Mouse (Mus musculus): ENCODE data around the gene Zbtb4.
"Not testable (repeated sequence)": the region's sequence is repeated elsewhere in the genome, so short reads cannot be mapped to it uniquely, and the experiment has no call there.

Zbtb4 gene

DNA sequence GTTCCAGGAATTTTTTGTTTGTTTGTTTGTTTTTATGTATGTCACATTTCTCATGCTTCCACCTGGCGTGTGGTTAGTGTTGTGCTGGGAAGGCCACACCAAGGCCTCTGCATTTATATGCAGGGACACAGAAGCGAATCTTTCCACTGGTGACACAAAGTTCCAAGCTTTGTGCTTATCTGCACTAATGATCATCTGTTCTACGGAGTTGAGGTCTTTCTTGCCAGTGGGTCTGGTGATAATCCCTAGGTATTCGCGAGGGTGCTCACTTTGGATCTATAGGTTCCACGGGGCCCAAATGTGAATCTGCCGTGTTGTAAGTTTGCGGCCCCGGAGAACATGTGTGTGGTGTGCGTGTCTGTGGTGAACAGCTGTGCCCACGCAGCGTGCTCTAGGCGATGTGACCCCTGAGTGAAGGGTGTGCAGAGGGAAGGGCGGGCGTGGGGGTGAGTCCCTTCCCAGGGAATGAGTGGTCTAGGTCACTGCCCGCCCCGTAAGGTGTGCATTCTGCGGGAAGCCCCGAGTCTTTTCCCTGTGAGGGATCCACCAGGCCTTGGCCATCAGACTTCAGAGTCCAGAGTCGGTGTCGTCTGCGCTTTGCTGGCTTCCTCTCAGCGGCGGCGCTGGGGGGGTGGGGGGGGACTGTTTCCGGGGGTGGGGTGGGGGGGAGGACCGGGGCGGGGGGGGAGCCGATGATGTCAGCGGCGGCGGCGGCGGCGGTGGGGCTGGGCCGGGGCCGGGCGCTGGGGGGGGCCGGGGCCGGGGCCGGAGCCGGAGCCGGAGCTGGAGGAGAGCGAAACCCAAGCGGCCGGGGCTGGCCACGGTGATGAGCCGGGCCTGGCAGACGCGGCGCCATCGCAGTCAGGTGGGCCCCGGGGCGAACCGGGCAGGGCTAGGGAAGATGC lies at the start of gene Zbtb4:
Zbtb4 (plus strand) TSS at position 692 of the 905 bp plus-strand sequence.
- peak; percentile 38 to 73 for DNase-seq (ENCODE audit: low spot score in 2 of 2)

DNA sequence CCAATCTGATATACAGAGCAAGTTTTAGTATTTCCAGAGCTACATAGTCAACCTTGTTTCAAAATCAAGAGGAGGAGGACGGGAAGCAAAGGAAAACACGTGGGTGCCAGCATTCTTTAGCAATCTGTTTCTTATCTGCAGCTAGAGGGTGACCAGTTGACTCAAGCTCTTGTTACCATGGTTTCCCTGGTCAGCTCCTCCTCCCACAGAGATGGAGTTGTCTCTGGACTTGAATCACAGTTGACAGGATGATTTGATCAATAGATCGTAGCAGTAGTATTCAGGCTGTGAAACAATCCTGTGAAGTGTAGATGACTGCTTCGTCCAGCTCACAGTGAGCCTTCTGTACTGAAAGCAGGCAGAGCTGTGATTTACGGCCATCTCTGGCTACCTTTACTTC lies 49.8 kb upstream of the Zbtb4 start:
- DNase-seq (ENCODE audit: low spot score in 2 of 2): no peak

DNA sequence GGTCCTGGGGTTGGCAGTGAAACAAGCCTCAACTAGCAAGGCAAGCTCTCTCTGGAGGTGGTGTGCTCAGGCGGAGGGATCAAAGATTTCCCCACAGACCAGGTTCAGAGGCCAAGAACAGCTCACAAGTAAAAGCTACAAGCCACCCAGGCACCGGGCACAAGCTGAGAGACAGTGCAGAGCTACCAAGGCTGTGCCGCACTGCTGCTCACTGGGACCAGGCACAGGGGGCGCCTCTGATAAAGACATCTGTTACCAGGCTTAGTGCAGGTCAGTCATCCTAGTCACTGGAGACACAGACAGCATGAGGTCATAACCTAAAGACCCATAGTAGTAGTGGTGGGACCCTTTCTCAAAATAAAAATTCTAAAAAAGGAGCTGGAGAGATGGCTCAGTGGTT lies 48.8 kb upstream of the Zbtb4 start:
- no peak for DNase-seq (ENCODE audit: low spot score in 2 of 2)

DNA sequence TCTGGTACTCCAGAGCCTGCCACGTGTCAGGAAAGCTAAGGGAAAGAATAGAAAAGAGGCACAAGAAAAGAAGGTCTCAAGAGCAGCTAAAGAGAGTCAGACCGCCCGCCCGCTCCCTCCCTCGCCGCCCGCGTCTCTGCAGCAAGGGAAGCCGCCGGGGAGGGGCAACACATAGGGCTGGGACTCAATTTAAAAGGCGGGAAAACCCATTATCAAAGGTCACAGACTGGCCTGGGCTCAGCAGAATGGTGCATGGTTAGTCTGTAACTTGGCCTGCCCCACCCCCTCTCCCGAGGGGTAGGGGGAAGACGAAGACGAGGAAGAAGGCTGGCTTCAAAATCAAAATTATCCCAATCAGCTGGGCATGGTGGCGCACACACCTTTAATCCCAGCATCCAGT lies 47.1 kb upstream of the Zbtb4 start:
- DNase-seq (ENCODE audit: low spot score in 2 of 2): peak in 1 of 2 experiments; percentile 34

DNA sequence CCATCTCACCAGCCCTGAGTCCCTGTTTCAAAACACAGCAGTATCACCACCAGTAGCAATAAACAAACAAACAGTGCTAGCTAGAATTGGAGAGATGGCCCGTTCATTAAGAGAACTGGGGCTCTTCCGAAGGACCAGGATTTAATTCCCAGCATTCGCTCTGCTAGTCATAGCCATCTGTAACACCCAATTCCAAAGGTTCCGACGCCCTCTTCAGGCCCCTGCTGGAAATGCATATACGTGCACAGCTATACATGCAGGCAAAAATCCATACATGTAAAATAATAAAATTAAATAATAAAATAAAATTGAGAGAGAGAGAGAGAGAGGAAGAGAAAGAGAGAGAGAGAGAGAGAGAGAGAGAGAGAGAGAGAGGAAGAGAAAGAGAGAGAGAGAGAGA lies 46.3 kb upstream of the Zbtb4 start:
- DNase-seq (ENCODE audit: low spot score in 2 of 2): no peak

DNA sequence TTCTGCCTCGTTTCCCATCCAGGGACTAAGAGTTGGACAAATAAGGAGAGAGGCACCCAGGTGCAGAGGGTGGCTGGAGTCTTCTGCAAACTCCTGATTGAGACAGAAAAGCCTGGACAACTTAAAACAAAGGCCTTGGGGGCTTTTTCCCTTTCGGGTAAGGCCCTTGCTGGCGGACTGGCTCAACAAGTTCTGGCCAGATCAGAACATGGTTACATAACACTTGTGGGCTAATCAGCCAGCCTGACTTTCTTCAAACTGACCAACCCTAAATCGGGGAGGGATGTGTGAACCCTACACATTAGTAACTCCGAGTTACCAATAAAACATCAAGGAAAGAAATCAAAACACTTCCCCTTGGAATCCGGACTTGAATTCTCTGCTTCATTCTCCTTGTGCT lies 44.9 kb upstream of the Zbtb4 start:
- DNase-seq (ENCODE audit: low spot score in 2 of 2): no peak

DNA sequence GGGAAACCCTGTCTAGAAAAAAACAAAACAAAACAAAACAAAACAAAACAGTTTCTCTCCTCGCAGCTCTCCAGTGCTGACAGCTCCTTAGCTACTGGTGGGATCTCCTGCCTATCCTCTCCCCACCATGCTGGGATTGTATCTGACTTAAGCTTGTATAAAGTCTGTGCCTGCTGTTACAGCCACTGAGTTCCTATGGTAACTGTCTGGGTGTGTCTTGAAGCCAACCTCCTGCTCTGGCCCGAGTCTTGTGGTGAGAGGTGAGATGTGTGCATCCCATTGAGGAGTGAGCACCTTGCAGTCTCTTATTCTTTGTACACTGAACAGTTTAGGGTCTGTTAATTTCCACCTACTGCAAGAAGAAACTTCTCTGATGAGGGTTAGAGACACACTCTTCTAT lies 42.6 kb upstream of the Zbtb4 start:
- DNase-seq (ENCODE audit: low spot score in 2 of 2): no peak

DNA sequence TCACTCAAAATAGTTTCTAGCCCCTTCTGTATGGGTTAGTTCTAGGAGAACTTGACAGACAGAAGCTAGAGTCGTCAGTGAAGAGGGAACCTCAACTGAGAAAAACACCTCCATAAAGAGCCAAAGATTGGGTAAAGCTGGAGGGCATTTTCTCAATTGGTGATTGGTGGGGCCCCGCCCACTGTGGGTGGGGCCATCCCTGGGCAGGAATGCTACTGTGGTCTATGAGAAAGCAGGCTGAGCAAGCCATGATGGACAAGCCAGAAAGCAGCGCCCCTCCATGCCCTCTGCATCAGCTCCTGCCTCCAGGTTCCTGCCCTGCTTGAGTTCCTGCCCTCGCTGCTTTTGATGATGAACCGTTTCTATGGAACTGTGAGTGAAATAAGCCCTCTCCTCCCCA lies 39.8 kb upstream of the Zbtb4 start:
- DNase-seq (ENCODE audit: low spot score in 2 of 2): peak; percentile 42 to 69

DNA sequence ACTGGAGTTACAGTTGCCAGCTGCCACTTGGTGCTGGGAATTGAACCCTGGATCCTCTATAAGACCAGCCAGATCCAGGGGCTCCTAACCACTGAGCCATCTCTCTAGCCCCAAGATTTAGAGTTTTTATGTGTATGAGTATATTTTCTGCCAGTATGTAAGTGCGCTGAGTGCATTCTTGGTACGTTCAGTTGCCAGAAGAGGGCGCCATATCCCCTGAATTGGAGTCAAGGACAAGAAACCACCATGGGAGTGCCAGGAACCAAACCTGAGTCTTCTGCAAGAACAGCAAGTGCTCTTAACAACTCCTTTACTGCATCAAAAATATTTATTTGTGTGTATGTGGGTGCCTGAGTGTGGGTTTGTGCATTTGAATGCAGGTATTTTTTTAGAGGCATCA lies 36.6 kb upstream of the Zbtb4 start:
- DNase-seq (ENCODE audit: low spot score in 2 of 2): peak; percentile 75 to 89

DNA sequence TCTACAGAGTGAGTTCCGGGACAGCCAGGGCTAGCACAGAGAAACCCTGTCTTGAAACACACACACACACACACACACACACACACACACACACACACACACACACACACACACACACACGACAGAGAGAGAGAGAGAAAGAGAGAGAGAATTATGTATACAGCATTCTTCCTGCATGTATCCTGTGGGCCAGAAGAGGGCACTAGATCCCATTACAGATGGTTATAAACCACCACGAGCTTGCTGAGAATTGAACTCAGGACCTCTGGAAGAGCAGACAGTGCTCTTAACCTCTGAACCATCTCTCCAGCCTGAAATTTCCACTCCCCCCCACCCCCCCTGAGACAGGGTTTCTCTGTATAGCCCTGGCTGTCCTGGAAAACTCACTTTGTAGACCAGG lies 34.3 kb upstream of the Zbtb4 start:
- DNase-seq (ENCODE audit: low spot score in 2 of 2): not testable (repeated sequence)

DNA sequence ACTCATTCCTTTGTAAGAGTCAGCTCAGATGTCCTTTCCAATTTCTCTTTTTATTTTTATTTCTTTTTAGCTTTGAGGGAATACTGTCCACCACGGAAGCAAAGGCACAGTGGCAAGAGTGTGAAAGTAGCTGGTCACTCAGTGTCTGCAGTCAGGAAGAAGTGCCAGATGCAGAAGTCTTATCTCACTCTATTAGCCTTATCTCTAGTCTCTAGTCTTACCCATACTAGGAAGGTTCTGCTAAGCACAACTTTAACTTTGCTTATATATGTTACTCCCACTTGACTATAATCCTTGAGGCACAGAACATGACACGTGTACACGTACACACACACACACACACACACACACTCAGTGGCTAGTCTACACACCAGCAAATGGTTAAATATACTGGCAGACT lies 14.1 kb upstream of the Zbtb4 start:
- DNase-seq (ENCODE audit: low spot score in 2 of 2): no peak

DNA sequence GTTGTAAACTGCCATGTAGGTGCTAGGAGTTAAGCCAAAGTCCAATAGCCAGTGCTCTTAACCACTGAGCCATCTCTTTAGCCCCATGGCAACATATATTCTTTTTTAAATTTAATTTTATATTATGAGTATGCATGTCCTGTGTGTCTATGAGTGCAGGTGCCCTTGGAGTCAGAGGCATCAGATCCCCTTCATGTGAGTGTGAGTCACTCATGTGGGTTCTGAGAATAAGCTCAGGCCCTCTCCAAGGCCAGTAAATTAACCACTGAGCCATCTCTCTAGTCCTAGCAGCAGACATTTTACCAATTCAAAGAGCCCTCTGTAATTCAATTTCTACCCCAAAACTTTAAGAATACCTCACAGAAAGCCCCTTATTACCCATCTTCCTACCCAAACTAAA lies 13.0 kb upstream of the Zbtb4 start:
- DNase-seq (ENCODE audit: low spot score in 2 of 2): no peak

DNA sequence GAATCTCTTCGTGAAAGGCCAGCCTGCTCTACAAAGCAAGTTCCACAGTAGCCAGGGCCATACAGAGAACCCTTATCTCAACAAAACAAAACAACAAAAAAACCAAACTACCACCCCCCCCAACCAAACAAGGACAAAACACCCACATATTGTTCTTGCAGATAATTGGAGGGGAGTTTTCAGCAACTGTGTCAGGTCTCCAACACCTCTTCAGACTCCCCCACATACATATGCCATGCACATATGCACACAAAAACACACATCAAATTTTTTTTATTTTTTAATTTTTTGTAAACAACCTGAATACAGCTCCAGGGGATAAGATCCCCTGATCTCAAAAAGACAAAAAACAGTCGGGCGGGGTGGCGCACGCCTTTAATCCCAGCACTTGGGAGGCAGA lies 11.5 kb upstream of the Zbtb4 start:
- no peak for DNase-seq (ENCODE audit: low spot score in 2 of 2)

DNA sequence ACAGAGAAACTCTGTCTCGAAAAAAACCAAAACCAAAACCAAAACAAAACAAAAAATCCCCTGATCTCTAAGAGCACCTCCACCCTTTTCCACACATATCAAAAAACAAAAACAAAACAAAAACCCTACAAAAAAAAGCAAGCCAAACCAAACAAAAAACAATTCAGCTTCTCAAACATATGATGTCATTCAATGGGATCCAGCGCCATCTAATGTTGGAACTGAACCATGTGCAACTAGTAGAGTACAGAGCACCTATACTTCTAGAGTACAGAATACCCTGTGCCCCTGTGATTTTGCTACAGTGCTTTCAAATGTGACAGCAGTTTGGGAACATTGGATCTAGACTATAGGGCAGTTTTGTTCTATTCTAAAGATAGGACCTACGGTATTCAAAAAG lies 11.0 kb upstream of the Zbtb4 start:
- no peak for DNase-seq (ENCODE audit: low spot score in 2 of 2)

DNA sequence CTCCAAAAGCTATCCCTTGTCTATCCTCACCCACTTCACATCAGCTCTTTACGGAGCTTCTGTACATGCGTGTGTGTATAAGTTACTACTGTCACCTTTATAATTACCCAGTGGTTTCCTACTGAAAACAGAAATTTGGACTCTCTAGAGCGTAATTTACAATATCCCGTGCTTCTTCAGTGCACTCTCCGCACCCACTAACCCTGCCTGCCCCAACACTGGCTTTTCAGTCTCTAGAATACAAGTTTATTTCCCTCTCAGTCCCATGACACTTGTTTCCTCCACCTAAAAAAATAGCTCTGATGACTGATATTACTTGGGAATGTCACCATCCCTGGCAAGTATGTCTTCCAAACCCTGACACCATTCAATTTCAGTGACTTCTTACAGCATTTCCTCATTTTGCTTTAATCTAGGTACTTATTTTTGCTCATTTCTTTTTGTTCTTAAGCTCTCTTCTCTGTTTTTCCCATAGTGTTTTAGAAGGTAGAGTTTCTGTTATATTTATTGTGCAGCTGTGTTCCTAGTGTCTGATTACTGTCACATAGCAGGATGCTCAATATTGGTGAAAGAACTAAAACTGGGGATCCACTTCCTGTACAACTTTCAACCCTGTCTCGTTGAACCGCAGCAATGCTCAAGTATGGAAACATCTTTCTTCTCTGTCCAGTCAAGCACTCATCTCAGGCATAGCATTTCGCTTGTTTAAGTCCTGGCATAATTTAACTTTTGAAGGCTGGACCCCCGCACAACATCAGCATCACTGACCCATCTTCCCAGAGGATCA lies 8.2 kb upstream of the Zbtb4 start:
- no peak for DNase-seq (ENCODE audit: low spot score in 2 of 2)

DNA sequence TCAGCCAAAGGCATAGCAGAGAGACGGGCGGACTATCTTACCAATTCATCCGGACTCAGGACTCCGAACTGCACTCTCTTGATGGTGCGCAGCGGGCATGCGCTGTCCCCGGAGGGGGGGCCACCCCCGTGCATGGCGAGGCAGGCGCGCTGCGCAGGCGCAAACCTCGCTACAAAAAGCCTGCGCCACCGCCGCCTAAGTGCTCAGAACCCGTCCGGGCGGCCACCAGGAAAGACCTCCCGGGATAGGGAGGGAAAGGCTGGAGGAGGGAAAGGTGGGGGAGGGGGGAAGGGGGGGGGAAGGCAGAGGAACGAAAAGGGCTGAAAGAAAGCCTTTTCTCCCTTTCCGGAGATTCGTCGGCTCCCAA lies 7.6 kb upstream of the Zbtb4 start:
- DNase-seq (ENCODE audit: low spot score in 2 of 2): peak; percentile 96 to 98

DNA sequence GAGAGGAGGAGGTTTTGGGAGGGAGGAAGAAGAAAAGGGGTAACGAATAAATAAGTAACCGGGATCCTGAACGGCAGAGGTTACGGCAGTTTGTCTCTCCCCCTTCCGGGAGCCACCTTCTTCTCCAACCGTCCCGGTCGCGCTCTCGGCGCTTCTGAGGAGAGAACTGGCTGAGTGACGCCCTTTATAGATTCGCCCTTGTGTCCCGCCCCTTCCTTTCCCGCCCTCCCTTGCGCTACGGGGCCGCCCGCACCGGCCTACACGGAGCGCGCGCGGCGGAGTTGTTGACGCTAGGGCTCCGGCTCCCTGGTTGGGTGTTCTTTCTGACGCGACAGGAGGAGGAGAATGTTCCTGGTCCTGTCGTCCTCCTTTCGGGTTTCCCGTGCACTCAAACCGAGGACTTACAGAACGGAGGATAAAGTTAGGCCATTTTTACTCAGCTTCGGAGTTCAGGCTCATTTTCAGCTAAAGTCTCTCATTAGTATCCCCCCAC lies 7.2 kb upstream of the Zbtb4 start, which contains the start of gene Polr2a:
Polr2a (minus strand) TSS at position 160 of the 493 bp plus-strand sequence.
- peak; percentile 98 to 99 for DNase-seq (ENCODE audit: low spot score in 2 of 2)

DNA sequence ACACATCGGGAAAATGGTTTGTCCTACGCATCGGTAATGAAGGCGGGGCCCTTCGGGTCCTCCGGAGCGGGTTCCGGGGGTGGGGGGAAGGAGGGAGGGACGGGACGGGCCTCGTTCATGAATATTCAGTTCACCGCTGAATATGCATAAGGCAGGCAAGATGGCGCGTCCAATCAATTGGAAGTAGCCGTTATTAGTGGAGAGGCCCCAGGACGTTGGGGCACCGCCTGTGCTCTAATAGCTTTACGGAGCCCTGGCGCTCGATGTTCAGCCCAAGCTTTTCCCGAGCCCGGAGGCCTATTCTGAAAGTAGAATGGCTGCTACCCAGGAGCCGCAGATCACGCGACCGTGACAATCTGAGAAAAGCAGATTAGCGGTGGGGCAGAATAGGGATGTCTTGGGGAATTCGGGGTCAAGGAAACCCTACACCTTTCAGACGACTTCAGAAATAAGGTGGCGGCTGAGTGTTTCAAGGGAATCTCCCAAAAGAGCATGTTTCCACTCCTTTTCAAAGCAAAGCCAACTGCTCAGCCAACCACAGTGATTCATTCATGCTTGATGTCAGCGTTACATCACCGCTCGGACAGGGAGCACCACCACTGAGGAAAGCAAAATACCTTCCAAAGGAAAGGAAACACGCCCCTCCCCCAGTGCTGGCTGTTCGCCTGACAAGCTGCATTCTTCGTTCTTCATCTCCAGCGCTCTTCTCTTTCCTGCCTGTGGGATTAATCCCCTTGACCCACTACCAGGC lies 6.6 kb upstream of the Zbtb4 start:
- DNase-seq (ENCODE audit: low spot score in 2 of 2): peak; percentile 86 to 88

DNA sequence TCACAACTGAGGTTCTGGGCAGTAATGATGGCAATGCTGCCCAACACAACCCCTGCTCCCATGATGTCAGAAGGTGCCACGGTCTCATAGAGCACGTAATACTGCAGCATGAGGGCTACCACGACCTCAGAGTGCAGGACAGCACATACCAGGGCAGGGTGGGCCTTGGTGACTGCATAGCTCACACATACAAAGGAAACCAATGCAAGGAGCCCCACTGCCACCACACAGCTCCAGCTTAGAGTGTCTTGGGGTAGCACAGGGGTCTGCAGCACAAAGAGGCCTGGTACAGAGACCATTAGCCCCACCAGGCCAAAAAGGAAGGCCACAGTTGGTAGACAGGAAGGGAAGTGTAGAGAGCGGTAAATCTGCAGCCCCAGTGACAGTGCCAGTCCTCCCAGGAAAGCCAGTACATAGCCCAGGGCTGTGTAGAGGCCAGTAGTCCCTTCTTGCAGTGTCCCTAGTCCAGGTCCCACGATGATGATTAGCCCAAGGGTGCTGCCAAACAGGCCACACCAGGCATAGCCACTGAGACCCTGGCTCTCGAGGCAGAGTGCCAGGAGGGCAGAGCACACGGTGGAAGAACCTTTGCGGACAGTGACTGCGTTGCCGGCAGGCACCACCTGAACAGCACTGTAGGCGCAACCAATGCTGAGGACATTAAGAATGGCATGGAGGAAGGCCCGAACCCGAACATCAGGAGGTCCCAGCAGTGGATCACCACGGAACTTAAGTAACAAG lies 5.4 kb upstream of the Zbtb4 start:
- DNase-seq (ENCODE audit: low spot score in 2 of 2): no peak

DNA sequence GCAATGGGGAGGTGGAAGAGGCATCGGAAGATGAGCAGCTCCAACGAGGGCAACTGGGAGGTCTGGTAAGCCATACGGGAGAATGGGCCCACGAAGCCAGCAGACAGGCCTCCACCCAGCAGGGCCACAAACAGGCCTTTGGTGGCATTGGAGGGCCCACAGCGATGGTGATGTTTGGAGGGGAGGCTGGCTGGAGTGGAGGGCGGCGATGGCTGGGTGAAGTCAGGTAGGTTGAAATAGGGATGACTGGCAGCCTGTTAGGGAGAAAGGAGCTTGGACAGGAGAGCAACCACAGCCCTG lies 4.9 kb upstream of the Zbtb4 start:
- DNase-seq (ENCODE audit: low spot score in 2 of 2): no peak

DNA sequence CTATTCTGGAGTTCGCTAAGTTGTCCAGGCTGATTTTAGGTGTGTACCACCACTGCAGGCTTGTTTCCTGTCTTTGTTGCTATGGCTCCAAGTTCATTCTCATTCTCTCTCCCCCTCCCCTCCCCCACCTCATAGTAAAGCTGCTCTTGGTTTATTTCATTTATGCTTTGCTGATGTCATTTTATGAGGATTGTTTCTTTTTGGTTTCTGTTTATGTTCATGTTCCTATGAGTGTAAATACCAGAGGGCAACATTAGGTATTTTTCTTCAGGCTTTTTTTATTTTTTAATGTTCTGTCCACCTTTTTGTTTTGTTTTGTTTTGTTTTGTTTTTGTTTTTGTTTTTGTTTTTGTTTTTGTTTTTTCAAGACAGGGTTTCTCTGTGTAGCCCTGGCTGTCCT lies 3.8 kb upstream of the Zbtb4 start, which contains the start of gene Slc35g3:
Slc35g3 (minus strand) TSS at position 101 of the 400 bp plus-strand sequence.
- no peak for DNase-seq (ENCODE audit: low spot score in 2 of 2)

Data from spleen, postnatal 4 days (tissue).